Mouse (Mus musculus) ES-Bruce4 (cell line): ENCODE measurements around the gene Pgs1.

ENCODE experiments used
- CTCF ChIP-seq: IDR thresholded peaks from one replicate; pipeline ENCODE4 v1.8.1; 2011; ENCODE audit warnings: low read depth, low read length
- EP300 ChIP-seq: IDR thresholded peaks from 2 replicates; pipeline ENCODE4 v1.6.1; 2011; ENCODE audit warnings: low read depth, low read length; ENCODE audit not compliant: insufficient read depth
- POLR2A ChIP-seq: IDR thresholded peaks from one replicate; pipeline ENCODE4 v1.8.1; 2011; ENCODE audit warnings: low read length; ENCODE audit not compliant: insufficient read depth

GRCm38 (mm10) chr11:117995255-117995654 lies 9.2 kb downstream of the Pgs1 start:
- no peak for TF ChIP-seq CTCF
- TF ChIP-seq POLR2A, result no peak
- TF ChIP-seq EP300, result no peak
